Mouse (Mus musculus) heart, postnatal 4 days (tissue): Measurements from ENCODE around the gene Olfr91. TPM values are rescaled to one million over a fixed set of nuclear protein-coding genes. Genes with fewer than 3 reads are reported as not detected.
A peak's percentile ranks its signal among the peaks of the same experiment; 100 is the strongest.
"Not testable (repeated sequence)": the region's sequence is repeated elsewhere in the genome, so short reads cannot be mapped to it uniquely, and the experiment has no call there.

Experiments
- DNase-seq: peaks from one replicate; pipeline ENCODE4 v3.0.0; 2021
- total RNA-seq, 2 experiments: library from RNA; stranded (reverse); gene quantifications; 2 replicates each; pipeline ENCODE4 v1.2.3; 2021

Olfr91 gene
- total RNA-seq, result not detected

- DNase-seq, result no peak
Measured at GRCm38 (mm10) chr17:37098178-37098577, at the start of gene Olfr91. Olfr91 (minus strand) TSS chr17:37098278.

- DNase-seq, result not testable (repeated sequence)
Measured at GRCm38 (mm10) chr17:37131366-37131765, 33.3 kb upstream of the Olfr91 start.

- no peak for DNase-seq
Measured at GRCm38 (mm10) chr17:37119988-37120387, 21.9 kb upstream of the Olfr91 start, which contains the start of gene Olfr92. Olfr92 (minus strand) TSS chr17:37120088.

GRCm38 (mm10) chr17:37093289-37093688 is 4.8 kb downstream of the Olfr91 start:
- no peak for DNase-seq

GRCm38 (mm10) chr17:37092198-37092597 is 5.9 kb downstream of the Olfr91 start:
- DNase-seq, result no peak

- DNase-seq, result no peak
Measured at GRCm38 (mm10) chr17:37088399-37088798, 9.7 kb downstream of the Olfr91 start, which contains the start of gene Olfr90. Olfr90 (minus strand) TSS chr17:37088499.

- no peak for DNase-seq
Measured at GRCm38 (mm10) chr17:37085545-37085944, 12.5 kb downstream of the Olfr91 start.

- DNase-seq, result no peak
Measured at GRCm38 (mm10) chr17:37084632-37085031, 13.4 kb downstream of the Olfr91 start.

GRCm38 (mm10) chr17:37083327-37083726 is 14.8 kb downstream of the Olfr91 start:
- peak; percentile 79 for DNase-seq

GRCm38 (mm10) chr17:37081659-37082058 is 16.4 kb downstream of the Olfr91 start:
- no peak for DNase-seq

- DNase-seq, result peak; percentile 20
Measured at GRCm38 (mm10) chr17:37080119-37080518, 18.0 kb downstream of the Olfr91 start.

- no peak for DNase-seq
Measured at GRCm38 (mm10) chr17:37078990-37079389, 19.1 kb downstream of the Olfr91 start.

- DNase-seq, result no peak
Measured at GRCm38 (mm10) chr17:37078193-37078592, 19.9 kb downstream of the Olfr91 start.

GRCm38 (mm10) chr17:37075766-37076165 is 22.3 kb downstream of the Olfr91 start:
- no peak for DNase-seq

GRCm38 (mm10) chr17:37075181-37075580 is 22.9 kb downstream of the Olfr91 start:
- no peak for DNase-seq

- no peak for DNase-seq
Measured at GRCm38 (mm10) chr17:37072730-37073276, 25.3 kb downstream of the Olfr91 start.

- no peak for DNase-seq
Measured at GRCm38 (mm10) chr17:37072080-37072729, 25.9 kb downstream of the Olfr91 start.

GRCm38 (mm10) chr17:37070121-37070520 is 28.0 kb downstream of the Olfr91 start:
- DNase-seq, result no peak

GRCm38 (mm10) chr17:37067861-37068260 is 30.2 kb downstream of the Olfr91 start:
- DNase-seq, result no peak

GRCm38 (mm10) chr17:37065993-37066392 is 32.1 kb downstream of the Olfr91 start:
- DNase-seq, result no peak

GRCm38 (mm10) chr17:37063686-37064495 is 34.2 kb downstream of the Olfr91 start:
- DNase-seq, result no peak

GRCm38 (mm10) chr17:37063063-37063462 is 35.0 kb downstream of the Olfr91 start:
- DNase-seq, result no peak

- no peak for DNase-seq
Measured at GRCm38 (mm10) chr17:37062101-37062641, 35.9 kb downstream of the Olfr91 start.
